Mouse (Mus musculus) natural killer cell, adult 2 months (primary cell): ENCODE data around the gene Luc7l.
"Not testable (repeated sequence)": the region's sequence is repeated elsewhere in the genome, so short reads cannot be mapped to it uniquely, and the experiment has no call there.

Experiments used
- DNase-seq, 2 experiments: peaks; one replicate each; pipeline ENCODE4 v3.0.0; 2022; ENCODE audit warnings: low spot score in 2 of 2

Gene Luc7l

GRCm38 (mm10) chr17:26253399-26253798 is 703 bp downstream of the Luc7l start:
- no peak for DNase-seq

GRCm38 (mm10) chr17:26255313-26255712 is 2.6 kb downstream of the Luc7l start:
- DNase-seq, result no peak

- no peak for DNase-seq
These were observed 9.1 kb downstream of the Luc7l start for GRCm38 (mm10) chr17:26261826-26262225.

GRCm38 (mm10) chr17:26262384-26262783 is 9.7 kb downstream of the Luc7l start:
- DNase-seq, result no peak

- no peak for DNase-seq
These were observed 16.2 kb downstream of the Luc7l start for GRCm38 (mm10) chr17:26268851-26269250.

- DNase-seq, result not testable (repeated sequence)
These were observed 16.9 kb downstream of the Luc7l start for GRCm38 (mm10) chr17:26269577-26269976.

GRCm38 (mm10) chr17:26272586-26272985 is 19.9 kb downstream of the Luc7l start:
- no peak for DNase-seq

- no peak for DNase-seq
These were observed 23.2 kb downstream of the Luc7l start for GRCm38 (mm10) chr17:26275933-26276332.

- DNase-seq, result peak; percentile 12 to 39
These were observed 24.0 kb downstream of the Luc7l start for GRCm38 (mm10) chr17:26276711-26277110.

GRCm38 (mm10) chr17:26286199-26286955 is 33.7 kb downstream of the Luc7l start:
- DNase-seq, result no peak

- no peak for DNase-seq
These were observed 36.8 kb downstream of the Luc7l start for GRCm38 (mm10) chr17:26289475-26289874.

GRCm38 (mm10) chr17:26298318-26298717 is 45.6 kb downstream of the Luc7l start:
- DNase-seq, result not testable (repeated sequence)

GRCm38 (mm10) chr17:26314291-26314690 is 61.6 kb downstream of the Luc7l start:
- DNase-seq, result peak in 1 of 2 experiments; percentile 20

GRCm38 (mm10) chr17:26315474-26315873 is 62.8 kb downstream of the Luc7l start:
- DNase-seq, result peak in 1 of 2 experiments; percentile 4

- no peak for DNase-seq
These were observed 65.7 kb downstream of the Luc7l start for GRCm38 (mm10) chr17:26318441-26318840.
